Mouse (Mus musculus): ENCODE results near the gene 4930430F08Rik.

- TF ChIP-seq POLR2A (IDR thresholded peaks at IDR 0.05; ENCODE audit: low read depth, low read length) (no peak), CTCF (IDR thresholded peaks at IDR 0.05; ENCODE audit: borderline replicate concordance, insufficient read depth, low read length) (no peak)
These were observed 6.0 kb downstream of the 4930430F08Rik start for GRCm38 (mm10) chr10:100584178-100584577.
